Mouse (Mus musculus): Measurements from ENCODE around the gene Dedd. TPM values are rescaled to one million over a fixed set of nuclear protein-coding genes. Genes with fewer than 3 reads are reported as not detected.

Gene Dedd
- 21.7 and 22.4 TPM in 2 replicates for polyA plus RNA-seq (2015; fragmentation: Nextera tagmentation; extraction: Ambion mirVana)

GRCm38 (mm10) chr1:171328839-171329432, at the start of gene Dedd:
Gene Dedd (plus strand): TSS chr1:171329145.

GRCm38 (mm10) chr1:171280916-171281527, 47.9 kb upstream of the Dedd start, which contains the start of gene Ppox:
Gene Ppox (minus strand): TSS chr1:171281186.

GRCm38 (mm10) chr1:171287136-171288081, 41.5 kb upstream of the Dedd start, which contains the start of gene Usp21:
Gene Usp21 (minus strand): TSS chr1:171287991.

GRCm38 (mm10) chr1:171294298-171295062, 34.5 kb upstream of the Dedd start, which contains the start of gene Ufc1:
Gene Ufc1 (minus strand): TSS chr1:171295024.

GRCm38 (mm10) chr1:171345225-171346094, 16.5 kb downstream of the Dedd start, which contains the start of the genes Nit1 and Pfdn2:
Gene Nit1 (minus strand): TSS chr1:171345646.
Gene Pfdn2 (plus strand): TSS chr1:171345670.

GRCm38 (mm10) chr1:171360656-171361055, 31.7 kb downstream of the Dedd start, which contains the start of gene Klhdc9:
Gene Klhdc9 (minus strand): TSS chr1:171360798.

GRCm38 (mm10) chr1:171369845-171370556, 41.1 kb downstream of the Dedd start, which contains the start of gene Nectin4:
Gene Nectin4 (plus strand): TSS chr1:171370099.

GRCm38 (mm10) chr1:171388376-171389102, 59.6 kb downstream of the Dedd start, which contains the start of gene Arhgap30:
Gene Arhgap30 (plus strand): TSS chr1:171388954.

Other genes starting within 250 kb of the Dedd start
- 1.5 and 2.0 TPM in 2 replicates for gene Cfap126, start 215.2 kb upstream of the Dedd start, polyA plus RNA-seq (2015; fragmentation: Nextera tagmentation; extraction: Ambion mirVana)
- 133 and 137 TPM in 2 replicates for gene Sdhc, start 178.5 kb upstream of the Dedd start, polyA plus RNA-seq (2015; fragmentation: Nextera tagmentation; extraction: Ambion mirVana)
- gene Mpz, start 178.4 kb upstream of the Dedd start, polyA plus RNA-seq (2015; fragmentation: Nextera tagmentation; extraction: Ambion mirVana), result 0.06 TPM in 1 of 2 replicates, not detected in the other
- 4.2 and 6.1 TPM in 2 replicates for gene Pcp4l1, start 132.9 kb upstream of the Dedd start, polyA plus RNA-seq (2015; fragmentation: Nextera tagmentation; extraction: Ambion mirVana)
- 0.04 and 0.23 TPM in 2 replicates for gene Nr1i3, start 115.2 kb upstream of the Dedd start, polyA plus RNA-seq (2015; fragmentation: Nextera tagmentation; extraction: Ambion mirVana)
- gene Tomm40l, start 106.6 kb upstream of the Dedd start, polyA plus RNA-seq (2015; fragmentation: Nextera tagmentation; extraction: Ambion mirVana), result 13.0 and 14.5 TPM in 2 replicates
- gene Apoa2, start 104.1 kb upstream of the Dedd start, polyA plus RNA-seq (2015; fragmentation: Nextera tagmentation; extraction: Ambion mirVana), result 5.4 and 10.5 TPM in 2 replicates
- gene Fcer1g, start 94.8 kb upstream of the Dedd start, polyA plus RNA-seq (2015; fragmentation: Nextera tagmentation; extraction: Ambion mirVana), result 259 and 395 TPM in 2 replicates
- gene Adamts4, start 78.7 kb upstream of the Dedd start, polyA plus RNA-seq (2015; fragmentation: Nextera tagmentation; extraction: Ambion mirVana), result 2.1 and 3.0 TPM in 2 replicates
- 120 and 129 TPM in 2 replicates for gene Ndufs2, start 77.8 kb upstream of the Dedd start, polyA plus RNA-seq (2015; fragmentation: Nextera tagmentation; extraction: Ambion mirVana)
- gene B4galt3, start 58.8 kb upstream of the Dedd start, polyA plus RNA-seq (2015; fragmentation: Nextera tagmentation; extraction: Ambion mirVana), result 39.0 and 44.1 TPM in 2 replicates
- gene Ppox, start 48.0 kb upstream of the Dedd start, polyA plus RNA-seq (2015; fragmentation: Nextera tagmentation; extraction: Ambion mirVana), result 146 and 167 TPM in 2 replicates
- gene Usp21, start 41.2 kb upstream of the Dedd start, polyA plus RNA-seq (2015; fragmentation: Nextera tagmentation; extraction: Ambion mirVana), result 34.0 and 36.2 TPM in 2 replicates
- 62.2 and 65.2 TPM in 2 replicates for gene Ufc1, start 34.1 kb upstream of the Dedd start, polyA plus RNA-seq (2015; fragmentation: Nextera tagmentation; extraction: Ambion mirVana)
- 17.3 and 21.0 TPM in 2 replicates for gene Nit1, start 16.5 kb downstream of the Dedd start, polyA plus RNA-seq (2015; fragmentation: Nextera tagmentation; extraction: Ambion mirVana)
- 63.8 and 71.4 TPM in 2 replicates for gene Pfdn2, start 16.5 kb downstream of the Dedd start, polyA plus RNA-seq (2015; fragmentation: Nextera tagmentation; extraction: Ambion mirVana)
- gene Klhdc9, start 31.7 kb downstream of the Dedd start, polyA plus RNA-seq (2015; fragmentation: Nextera tagmentation; extraction: Ambion mirVana), result 0.49 and 0.56 TPM in 2 replicates
- 0.30 and 0.41 TPM in 2 replicates for gene Nectin4, start 41.0 kb downstream of the Dedd start, polyA plus RNA-seq (2015; fragmentation: Nextera tagmentation; extraction: Ambion mirVana)
- gene Arhgap30, start 59.8 kb downstream of the Dedd start, polyA plus RNA-seq (2015; fragmentation: Nextera tagmentation; extraction: Ambion mirVana), result 14.1 and 20.7 TPM in 2 replicates
- 36.7 and 42.8 TPM in 2 replicates for gene Usf1, start 82.2 kb downstream of the Dedd start, polyA plus RNA-seq (2015; fragmentation: Nextera tagmentation; extraction: Ambion mirVana)
- 2.8 and 4.4 TPM in 2 replicates for gene Tstd1, start 89.7 kb downstream of the Dedd start, polyA plus RNA-seq (2015; fragmentation: Nextera tagmentation; extraction: Ambion mirVana)
- gene F11r, start 108.4 kb downstream of the Dedd start, polyA plus RNA-seq (2015; fragmentation: Nextera tagmentation; extraction: Ambion mirVana), result 24.5 and 31.5 TPM in 2 replicates
- 6.6 and 8.5 TPM in 2 replicates for gene Alyref2, start 174.3 kb downstream of the Dedd start, polyA plus RNA-seq (2015; fragmentation: Nextera tagmentation; extraction: Ambion mirVana)
- not detected in 2 replicates for gene Itln1, start 206.1 kb downstream of the Dedd start, polyA plus RNA-seq (2015; fragmentation: Nextera tagmentation; extraction: Ambion mirVana)
- 8.0 and 8.9 TPM in 2 replicates for gene Cd244a, start 230.0 kb downstream of the Dedd start, polyA plus RNA-seq (2015; fragmentation: Nextera tagmentation; extraction: Ambion mirVana)

All from spleen, postnatal 0 days (tissue).